Mouse (Mus musculus): Measurements from ENCODE around the gene Iqsec1.

Iqsec1 gene

DNA sequence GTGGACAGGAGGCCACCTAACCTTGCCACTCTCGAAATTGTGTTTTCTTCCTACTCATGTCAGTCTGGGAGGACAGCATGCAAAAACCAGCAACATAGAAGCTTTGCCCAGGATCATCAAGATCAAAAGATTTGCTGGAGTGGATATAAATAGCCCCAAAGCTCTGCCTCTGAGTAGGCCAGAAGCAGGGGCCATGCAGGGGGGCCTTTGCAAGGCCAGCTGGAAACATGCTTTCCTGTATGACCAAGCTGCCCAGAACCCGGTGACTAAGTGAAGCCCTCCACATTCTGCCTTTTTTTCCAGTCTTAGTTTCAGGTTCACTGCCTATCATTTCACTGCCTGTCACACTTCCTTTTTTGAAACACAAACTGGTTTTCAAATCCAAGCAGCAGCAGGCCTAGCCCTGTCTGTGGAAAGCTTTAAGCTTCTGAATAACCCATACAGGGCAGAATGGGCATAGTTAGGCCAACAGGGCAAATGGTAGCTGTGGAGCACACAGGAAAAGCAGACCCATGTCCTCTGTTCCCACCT is 19.1 kb downstream of the Iqsec1 start:
- no peak for DNase-seq (ENCODE audit: extremely low spot score, low spot score)

- DNase-seq (ENCODE audit: extremely low spot score, low spot score), result no peak
Observed at GRCm38 (mm10) chr6:90953349-90953748, 35.1 kb downstream of the Iqsec1 start.

DNA sequence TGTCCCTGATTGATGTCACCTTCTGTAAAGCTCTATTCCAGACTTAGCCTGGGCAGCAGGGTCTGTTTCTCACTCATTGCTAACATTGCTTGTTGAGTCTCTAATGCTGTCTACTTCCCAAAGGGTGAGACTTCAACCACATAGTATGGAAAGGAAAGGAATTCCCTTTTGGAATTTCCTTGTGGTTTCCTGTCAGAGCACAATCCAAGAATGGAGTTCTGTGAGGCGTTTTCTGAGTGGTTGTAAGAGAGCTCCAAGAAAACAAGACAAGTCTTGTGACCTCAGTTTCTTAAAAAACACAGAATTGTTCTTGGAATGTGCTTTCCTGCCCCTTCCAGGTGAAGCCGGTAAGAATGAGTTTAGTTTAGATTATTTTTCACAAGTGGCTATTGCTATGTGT is 37.5 kb downstream of the Iqsec1 start:
- DNase-seq (ENCODE audit: extremely low spot score, low spot score), result no peak

- no peak for DNase-seq (ENCODE audit: extremely low spot score, low spot score)
Observed at GRCm38 (mm10) chr6:90948097-90948496, 40.4 kb downstream of the Iqsec1 start.

- DNase-seq (ENCODE audit: extremely low spot score, low spot score), result no peak
Observed at GRCm38 (mm10) chr6:90945560-90946230, 42.8 kb downstream of the Iqsec1 start.

DNA sequence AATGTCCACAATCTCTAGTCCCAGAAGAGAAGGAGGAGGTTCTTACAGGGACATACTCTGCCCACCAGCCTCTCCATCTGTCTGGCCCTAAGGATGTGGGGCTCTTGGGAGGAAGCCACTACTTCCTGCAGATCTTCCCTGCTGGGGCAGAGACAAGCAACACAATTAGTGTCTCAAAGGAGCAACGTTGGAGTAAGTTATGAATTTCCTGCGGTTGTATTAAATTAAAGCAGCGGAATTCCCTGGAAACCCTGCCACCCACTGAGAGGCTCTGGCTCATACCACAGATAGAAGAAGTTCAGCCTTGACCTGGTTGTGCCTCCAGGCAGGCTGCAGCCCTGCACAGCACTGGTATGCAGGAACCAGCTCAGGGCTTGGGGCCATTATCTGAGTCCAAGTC is 47.2 kb downstream of the Iqsec1 start:
- no peak for DNase-seq (ENCODE audit: extremely low spot score, low spot score)

DNA sequence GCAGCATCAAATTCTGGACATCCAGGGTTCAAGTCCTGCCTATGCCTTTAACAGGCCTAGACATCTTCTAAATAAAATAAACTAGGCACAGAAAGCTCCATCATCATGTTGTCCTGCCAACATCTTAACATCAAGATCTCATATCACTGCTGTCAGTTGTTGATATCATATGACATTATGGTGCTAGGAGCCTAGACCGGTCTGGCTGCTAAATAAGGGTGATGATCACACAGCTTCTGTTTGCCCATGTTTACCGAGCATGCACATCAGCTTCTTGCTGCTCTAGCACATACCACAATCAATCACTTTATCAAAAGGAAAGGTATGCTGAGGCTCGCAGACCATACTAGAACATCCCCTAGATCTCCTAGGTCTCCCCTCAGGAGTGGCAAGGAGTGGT is 54.8 kb downstream of the Iqsec1 start:
- no peak for DNase-seq (ENCODE audit: extremely low spot score, low spot score)

DNA sequence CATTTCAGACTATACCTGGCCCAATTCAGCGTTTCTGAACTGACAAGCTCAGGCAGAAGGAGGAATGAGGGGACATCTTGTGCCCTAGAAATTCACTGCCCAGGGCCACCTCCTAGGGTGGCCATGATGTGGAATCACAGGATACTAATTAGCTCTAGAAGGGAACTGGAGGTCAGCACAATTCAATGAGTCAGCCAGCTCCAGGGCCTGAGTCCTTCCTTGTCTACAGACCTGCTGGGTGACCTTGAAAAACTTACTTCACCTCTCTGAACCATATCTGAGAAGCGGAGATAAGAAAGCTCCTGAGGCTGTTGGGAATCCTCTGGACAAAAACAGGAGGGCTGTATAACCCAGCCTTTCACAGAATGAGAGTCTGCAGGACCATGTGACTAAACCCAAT is 59.7 kb downstream of the Iqsec1 start:
- DNase-seq (ENCODE audit: extremely low spot score, low spot score), result no peak

- DNase-seq (ENCODE audit: extremely low spot score, low spot score), result no peak
Observed at GRCm38 (mm10) chr6:90925472-90925871, 63.0 kb downstream of the Iqsec1 start.

- DNase-seq (ENCODE audit: extremely low spot score, low spot score), result no peak
Observed at GRCm38 (mm10) chr6:90924796-90925195, 63.7 kb downstream of the Iqsec1 start.

DNA sequence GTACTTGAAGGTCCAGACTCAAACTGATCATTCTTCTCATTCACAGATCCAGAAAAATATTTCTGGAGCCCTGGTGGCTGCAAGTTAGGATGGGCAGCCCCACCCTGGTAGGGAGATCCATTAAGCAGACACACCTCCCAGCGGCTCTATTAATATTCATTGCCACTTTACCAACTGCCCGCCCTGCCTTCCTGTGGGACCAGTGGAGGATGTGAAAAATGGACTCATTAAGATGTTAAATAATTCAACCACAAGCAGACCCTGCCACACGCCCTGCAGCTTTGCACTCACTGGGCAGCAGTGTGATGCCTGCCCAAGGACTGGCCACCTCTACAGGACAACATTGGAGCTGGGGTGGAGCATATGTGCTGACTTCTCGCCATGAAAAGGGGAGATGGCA is 64.1 kb downstream of the Iqsec1 start:
- DNase-seq (ENCODE audit: extremely low spot score, low spot score), result no peak

- no peak for DNase-seq (ENCODE audit: extremely low spot score, low spot score)
Observed at GRCm38 (mm10) chr6:90921259-90921946, 67.1 kb downstream of the Iqsec1 start.

DNA sequence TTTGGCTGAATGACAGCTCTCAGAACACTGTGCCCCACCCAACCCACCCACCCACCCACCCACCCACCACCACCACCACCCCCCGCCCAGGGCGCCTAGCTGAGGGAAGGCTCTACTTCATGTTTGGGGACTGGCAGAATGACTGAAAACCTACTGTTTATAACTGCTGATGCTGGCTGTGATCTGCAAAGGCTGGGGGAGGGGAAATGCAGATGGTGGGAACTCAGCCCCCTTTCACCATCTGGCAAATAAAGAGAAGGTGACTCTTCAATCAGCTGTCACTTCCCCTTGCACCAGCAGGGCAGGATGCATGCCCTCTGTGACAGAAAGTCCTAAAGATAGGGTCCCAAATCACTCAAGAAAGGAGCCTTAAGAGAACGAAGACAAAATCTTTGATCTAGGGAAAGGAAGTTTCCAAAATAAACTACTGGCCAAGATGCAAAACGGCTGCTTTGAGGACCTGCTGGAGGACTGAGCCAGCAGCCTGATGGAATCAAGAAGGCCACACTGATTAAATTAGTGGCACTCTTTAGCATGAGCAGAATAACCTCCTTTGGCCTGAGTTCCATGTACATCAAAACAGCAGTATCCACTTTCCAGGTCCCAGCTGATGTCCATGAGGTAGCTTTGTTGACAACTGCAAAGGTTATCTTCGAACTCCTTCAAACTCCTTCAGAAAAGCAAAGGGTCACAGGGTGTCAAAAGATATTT is 67.8 kb downstream of the Iqsec1 start:
- no peak for DNase-seq (ENCODE audit: extremely low spot score, low spot score)

- DNase-seq (ENCODE audit: extremely low spot score, low spot score), result no peak
Observed at GRCm38 (mm10) chr6:90919636-90920420, 68.7 kb downstream of the Iqsec1 start.

- DNase-seq (ENCODE audit: extremely low spot score, low spot score), result no peak
Observed at GRCm38 (mm10) chr6:90915585-90915984, 72.9 kb downstream of the Iqsec1 start.

DNA sequence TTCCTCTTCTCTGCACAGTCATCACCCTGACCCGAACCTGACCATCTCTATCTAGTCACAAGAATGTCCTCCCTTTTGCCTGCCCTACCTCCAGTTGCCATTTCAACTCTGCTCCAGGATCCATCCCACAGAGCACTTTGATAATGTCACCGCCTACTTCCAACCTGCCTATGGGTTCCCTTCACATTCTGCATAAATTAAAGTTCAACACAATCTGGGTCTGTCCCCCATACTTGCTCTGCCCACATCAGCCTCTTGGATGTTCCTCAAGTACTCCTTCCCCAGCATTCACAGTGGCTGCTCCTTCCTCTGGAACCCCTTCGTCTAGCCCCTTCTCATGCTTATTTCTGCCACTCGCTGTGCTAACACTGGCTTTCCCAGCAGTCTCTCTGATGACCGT is 74.7 kb downstream of the Iqsec1 start:
- no peak for DNase-seq (ENCODE audit: extremely low spot score, low spot score)

- DNase-seq (ENCODE audit: extremely low spot score, low spot score), result no peak
Observed at GRCm38 (mm10) chr6:90912768-90913167, 75.7 kb downstream of the Iqsec1 start.

GRCm38 (mm10) chr6:90904143-90904542 is 84.3 kb downstream of the Iqsec1 start:
- no peak for DNase-seq (ENCODE audit: extremely low spot score, low spot score)

DNA sequence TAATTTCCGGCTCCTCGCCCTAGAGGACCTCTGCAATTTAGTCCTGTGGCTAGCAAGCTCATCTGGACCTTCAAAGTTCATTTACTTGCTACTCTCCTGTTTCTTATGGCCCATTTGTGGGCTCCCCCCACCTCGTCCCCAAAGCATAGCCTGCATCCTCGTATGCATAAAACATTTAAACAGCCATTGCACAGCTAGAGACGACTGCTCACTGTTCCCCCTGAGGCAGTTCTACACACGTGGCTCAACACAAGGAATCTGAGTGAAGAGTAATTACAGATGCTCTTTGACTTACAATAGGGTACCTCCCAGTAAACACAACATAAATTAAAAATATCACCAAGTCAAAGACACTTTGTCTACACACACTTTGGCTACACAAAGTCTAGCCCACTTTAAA is 88.2 kb downstream of the Iqsec1 start:
- no peak for DNase-seq (ENCODE audit: extremely low spot score, low spot score)

GRCm38 (mm10) chr6:90899266-90899665 is 89.2 kb downstream of the Iqsec1 start:
- DNase-seq (ENCODE audit: extremely low spot score, low spot score), result no peak

DNA sequence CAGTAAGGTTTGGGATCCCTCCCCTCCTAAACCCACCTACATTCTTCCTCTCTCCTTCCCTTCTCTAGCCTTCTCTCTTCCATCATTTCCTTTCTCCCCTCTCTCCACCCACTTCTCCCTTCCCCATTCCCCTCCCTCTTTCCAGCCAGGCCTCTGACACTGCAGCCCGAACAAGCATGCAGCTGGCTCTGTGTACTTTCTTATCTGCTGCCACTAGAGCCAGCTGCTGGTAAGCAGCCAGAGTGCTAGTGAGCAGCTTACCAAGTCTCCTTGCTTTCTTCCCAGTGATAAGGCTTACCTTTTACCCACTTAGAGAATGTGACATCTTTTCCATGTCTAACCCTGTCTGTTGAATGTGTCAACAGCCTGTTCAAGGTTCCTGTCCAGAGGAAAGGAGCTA is 90.4 kb downstream of the Iqsec1 start:
- no peak for DNase-seq (ENCODE audit: extremely low spot score, low spot score)

GRCm38 (mm10) chr6:90892401-90892800 is 96.1 kb downstream of the Iqsec1 start:
- DNase-seq (ENCODE audit: extremely low spot score, low spot score), result no peak
